Mouse (Mus musculus) cerebellum, adult 2 months (tissue): ENCODE measurements around the gene Atg7.

Experiments
- CTCF ChIP-seq: fragments of 200-500 bp; IDR thresholded peaks from 2 replicates; pipeline ENCODE4 v1.5.1; 2011; ENCODE audit warnings: low read depth, mild to moderate bottlenecking, control low read depth, low read length, moderate library complexity, borderline replicate concordance; ENCODE audit not compliant: insufficient read depth
- POLR2A ChIP-seq: fragments of 200-500 bp; IDR thresholded peaks from 2 replicates; pipeline ENCODE4 v1.6.1; 2011; ENCODE audit warnings: low read length, control low read depth, borderline replicate concordance; ENCODE audit not compliant: insufficient read depth

DNA sequence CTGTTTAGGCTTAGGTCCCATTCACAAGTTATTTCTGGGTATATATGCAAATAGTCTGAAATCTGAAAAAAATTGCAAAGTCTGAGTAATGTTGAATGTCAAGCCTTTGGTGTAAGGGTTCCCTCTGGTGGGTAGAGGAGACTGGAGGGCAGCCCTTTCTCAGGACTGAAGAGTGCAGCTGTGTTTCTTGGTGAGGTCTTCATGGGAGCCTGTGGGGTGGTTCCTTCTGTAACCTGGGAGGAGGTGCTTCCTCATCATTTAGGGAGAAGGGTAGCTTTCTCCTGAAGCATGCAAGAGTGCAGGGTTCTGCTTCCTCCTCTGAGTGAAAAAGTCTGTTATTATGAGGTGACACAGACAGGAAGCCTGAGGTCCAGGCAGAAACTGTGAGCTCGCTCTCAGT, 40.8 kb downstream of the Atg7 start:
- TF ChIP-seq POLR2A: no peak
- TF ChIP-seq CTCF: no peak
